Mouse (Mus musculus) embryonic facial prominence, embryonic 15.5 days (tissue): ENCODE results near the gene Tgds. TPM values are rescaled to one million over a fixed set of nuclear protein-coding genes. Genes with fewer than 3 reads are reported as not detected.
"Not testable (repeated sequence)": the region's sequence is repeated elsewhere in the genome, so short reads cannot be mapped to it uniquely, and the experiment has no call there.

ENCODE experiments used
- ATAC-seq: fragments of 200-750 bp; cut with Nextera tagmentation; 2 replicates; pipeline ENCODE4 v1.8.0; 2017; ENCODE audit warnings: low read depth, moderate TSS enrichment; ENCODE audit not compliant: insufficient number of reproducible peaks, low FRiP score, low TSS enrichment
- H3K27ac ChIP-seq: fragments of 300-500 bp; sonication (generic); replicated peaks from 2 replicates; pipeline ENCODE4 v1.5.1; 2015; ENCODE audit warnings: mild to moderate bottlenecking, inconsistent platforms
- H3K27me3 ChIP-seq: fragments of 300-500 bp; sonication (generic); 2 replicates; pipeline ENCODE4 v1.6.1; 2015; ENCODE audit warnings: inconsistent platforms
- H3K36me3 ChIP-seq: fragments of 300-500 bp; sonication (generic); 2 replicates; pipeline ENCODE4 v1.6.1; 2015; ENCODE audit warnings: mild to moderate bottlenecking, inconsistent platforms
- H3K4me1 ChIP-seq: fragments of 300-500 bp; sonication (generic); 2 replicates; pipeline ENCODE4 v1.6.1; 2015; ENCODE audit warnings: inconsistent platforms
- H3K4me2 ChIP-seq: fragments of 300-500 bp; sonication (generic); replicated peaks from 2 replicates; pipeline ENCODE4 v1.6.1; 2015; ENCODE audit warnings: mild to moderate bottlenecking, inconsistent platforms
- H3K4me3 ChIP-seq: fragments of 300-500 bp; sonication (generic); replicated peaks from 2 replicates; pipeline ENCODE4 v1.5.1; 2015; ENCODE audit warnings: mild to moderate bottlenecking, inconsistent platforms
- H3K9ac ChIP-seq: fragments of 300-500 bp; sonication (generic); 2 replicates; pipeline ENCODE4 v1.6.1; 2015; ENCODE audit warnings: inconsistent platforms
- H3K9me3 ChIP-seq: fragments of 300-500 bp; sonication (generic); replicated peaks from 2 replicates; pipeline ENCODE4 v1.6.1; 2016; ENCODE audit warnings: inconsistent platforms
- WGBS: fragments of 180-500 bp; shearing (Covaris S2); methylation state at CpG from one replicate; pipeline ENCODE4 v1.1.7; 2015; 5-methylcytosine and 5-hydroxymethylcytosine counted together
- polyA plus RNA-seq: library from polyadenylated mRNA; unstranded; fragments of >200 nt; fragmentation: Nextera tagmentation; extraction: Ambion mirVana; gene quantifications from 2 replicates; pipeline ENCODE4 v1.2.1, GENCODE M21; 2015

Gene Tgds
- polyA plus RNA-seq, 1 experiment from 2014 or later: 34.0 TPM

DNA sequence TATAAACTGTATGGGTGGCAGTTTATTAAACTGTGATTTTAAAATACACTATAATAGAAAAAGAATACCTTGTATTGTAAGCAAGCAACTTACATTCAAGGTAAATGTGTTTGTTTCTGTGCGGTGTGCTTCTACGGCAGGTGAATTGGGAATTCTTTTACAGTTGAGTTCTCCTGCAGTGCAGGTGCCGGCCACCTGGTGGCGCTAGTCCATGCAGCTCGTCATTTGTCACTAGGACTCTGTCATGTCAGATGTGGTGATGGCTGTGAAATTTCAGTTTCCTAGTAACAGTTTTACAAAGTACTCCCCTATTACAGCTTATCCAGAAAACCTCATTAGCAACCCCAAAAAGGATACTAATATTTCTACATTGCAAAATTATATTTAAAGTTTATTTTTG is 24.6 kb upstream of the Tgds start:
- no peaks in the 10 kb centered on the region for H3K9me3 ChIP-seq
- peaks cover 72% of the 10 kb centered on the region for H3K36me3 ChIP-seq
- no peak for ATAC-seq
- no peaks in the 10 kb centered on the region for H3K4me1 ChIP-seq
- 26% methylated on average over 5 of the region's 5 CpGs for WGBS
- no peak overlapping the region for H3K27ac ChIP-seq
- H3K27me3 ChIP-seq: no peaks in the 10 kb centered on the region
- no peak overlapping the region for H3K4me2 ChIP-seq
- no peak overlapping the region for H3K9ac ChIP-seq
- H3K4me3 ChIP-seq: no peak overlapping the region

- Histone ChIP-seq H3K4me2 (no peak overlapping the region), H3K9ac (no peak overlapping the region), H3K27ac (no peak overlapping the region), H3K27me3 (no peaks in the 10 kb centered on the region), H3K4me1 (no peaks in the 10 kb centered on the region), H3K9me3 (no peaks in the 10 kb centered on the region), H3K36me3 (peaks cover 68% of the 10 kb centered on the region), H3K4me3 (no peak overlapping the region)
- WGBS: 83% methylated on average over 10 of the region's 10 CpGs
- no peak for ATAC-seq
Measured at GRCm38 (mm10) chr14:118156740-118157139, 24.2 kb upstream of the Tgds start.

GRCm38 (mm10) chr14:118156056-118156455 is 23.5 kb upstream of the Tgds start:
- H3K4me1 ChIP-seq, H3K4me2 ChIP-seq, ATAC-seq, H3K4me3 ChIP-seq, H3K9ac ChIP-seq, H3K9me3 ChIP-seq, H3K27me3 ChIP-seq, H3K27ac ChIP-seq: not testable (repeated sequence)
- peaks cover 61% of the 10 kb centered on the region for H3K36me3 ChIP-seq
- 95% methylated on average over 16 of the region's 16 CpGs for WGBS

DNA sequence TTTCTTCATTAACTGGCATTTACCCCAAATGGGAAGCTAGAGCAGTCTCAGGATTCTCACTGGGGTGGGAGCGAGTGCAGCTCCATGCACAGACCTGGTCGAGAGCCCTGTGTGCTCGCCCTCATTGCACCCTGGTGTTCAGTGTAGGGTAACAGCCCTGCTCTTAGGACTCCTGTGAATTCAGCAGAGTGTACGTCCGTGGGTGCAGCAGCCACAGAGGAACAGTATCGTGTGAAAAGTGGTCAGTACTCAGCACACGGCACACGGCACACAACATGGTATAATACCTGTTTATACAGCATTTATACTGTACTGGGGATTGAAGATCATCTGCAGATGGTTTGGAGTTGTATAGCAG is 19.7 kb upstream of the Tgds start:
- 91% methylated on average over 8 of the region's 8 CpGs for WGBS
- Histone ChIP-seq H3K9ac (no peak overlapping the region), H3K4me1 (no peaks in the 10 kb centered on the region), H3K4me2 (no peak overlapping the region), H3K27ac (no peak overlapping the region), H3K27me3 (no peaks in the 10 kb centered on the region), H3K9me3 (no peaks in the 10 kb centered on the region), H3K36me3 (peaks cover 44% of the 10 kb centered on the region), H3K4me3 (no peak overlapping the region)
- ATAC-seq: no peak

DNA sequence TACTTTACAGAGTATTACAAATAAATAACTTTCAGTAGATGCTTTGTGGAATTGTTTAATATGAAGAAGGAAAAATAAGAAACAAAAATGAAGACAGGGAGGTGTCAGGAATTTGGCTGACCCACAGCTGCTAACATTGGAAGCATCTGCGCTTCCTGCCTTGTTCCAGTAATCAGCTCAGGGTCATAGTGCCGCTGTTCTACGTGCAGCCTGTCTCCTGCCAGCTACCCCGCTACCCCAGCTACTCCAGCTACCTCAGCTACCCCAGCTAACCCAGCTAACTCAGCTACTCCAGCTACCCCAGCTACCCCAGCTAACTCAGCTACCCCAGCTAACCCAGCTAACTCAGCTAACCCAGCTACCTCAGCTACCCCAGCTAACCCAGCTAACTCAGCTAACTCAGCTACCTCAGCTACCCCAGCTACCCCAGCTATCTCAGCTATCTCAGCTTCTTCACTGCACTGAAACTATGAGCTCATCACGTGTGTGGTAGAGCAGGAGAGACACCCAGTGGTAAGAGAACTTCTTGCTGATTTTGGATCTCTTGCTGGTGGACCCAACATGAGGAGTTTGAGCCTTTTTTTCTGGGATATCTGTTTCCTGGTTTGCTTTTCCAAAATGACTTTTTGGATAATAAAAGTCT is 19.2 kb upstream of the Tgds start:
- 67% methylated on average over 5 of the region's 5 CpGs for WGBS
- H3K4me1 ChIP-seq: no peaks in the 10 kb centered on the region
- no peak overlapping the region for H3K27ac ChIP-seq
- no peak for ATAC-seq
- H3K27me3 ChIP-seq: no peaks in the 10 kb centered on the region
- no peak overlapping the region for H3K4me2 ChIP-seq
- H3K9ac ChIP-seq: no peak overlapping the region
- no peaks in the 10 kb centered on the region for H3K9me3 ChIP-seq
- peaks cover 44% of the 10 kb centered on the region for H3K36me3 ChIP-seq
- no peak overlapping the region for H3K4me3 ChIP-seq

DNA sequence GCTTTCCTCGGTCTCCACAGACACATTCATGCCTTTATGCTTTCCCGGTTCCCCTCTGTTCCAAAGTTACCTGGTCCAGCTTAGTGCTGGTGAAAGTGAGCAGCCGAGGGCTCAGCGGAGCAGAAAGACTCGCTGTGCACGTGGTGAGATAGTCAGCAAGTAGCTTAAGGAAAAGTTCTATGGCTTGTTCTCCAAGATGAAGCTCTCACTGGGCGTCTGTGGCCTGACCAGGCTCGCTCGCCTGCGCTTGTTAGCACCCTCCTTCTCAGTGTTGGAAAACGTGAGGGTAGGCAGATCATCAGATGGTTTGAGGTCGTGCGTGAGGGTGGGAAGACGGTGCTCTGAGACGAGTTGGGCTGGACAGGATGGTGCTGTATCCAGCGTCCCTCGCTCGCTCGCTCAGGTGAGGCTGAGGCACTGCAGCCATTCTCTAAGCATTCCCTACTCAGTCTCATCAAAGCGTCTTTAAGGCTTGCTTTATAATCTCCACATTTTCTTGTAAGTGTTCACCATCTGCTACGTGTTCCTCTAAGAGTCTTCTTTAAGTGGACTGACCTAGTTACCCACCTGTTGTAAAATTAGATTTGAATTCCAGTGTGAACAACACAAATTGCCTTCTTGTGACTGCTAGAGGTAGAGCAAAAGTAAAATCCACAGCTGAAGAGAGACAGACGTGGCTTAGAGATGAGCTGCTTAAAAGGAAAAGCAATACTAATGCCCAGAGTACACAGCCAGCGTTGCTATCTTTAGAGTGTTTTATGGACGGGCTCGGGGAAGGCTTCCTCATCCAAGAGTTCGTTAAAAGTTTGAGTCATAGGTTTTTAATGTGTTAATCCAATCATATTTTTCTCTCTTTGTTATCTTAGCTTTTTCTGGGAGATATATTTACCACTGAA is 18.3 kb upstream of the Tgds start:
- Histone ChIP-seq H3K4me2 (no peak overlapping the region), H3K36me3 (peaks cover 36% of the 10 kb centered on the region), H3K27ac (no peak overlapping the region), H3K9me3 (no peaks in the 10 kb centered on the region), H3K9ac (no peak overlapping the region), H3K4me1 (no peaks in the 10 kb centered on the region), H3K27me3 (no peaks in the 10 kb centered on the region), H3K4me3 (no peak overlapping the region)
- ATAC-seq: no peak
- WGBS: 87% methylated on average over 26 of the region's 26 CpGs

GRCm38 (mm10) chr14:118148554-118148953 is 16.0 kb upstream of the Tgds start:
- H3K9ac ChIP-seq: no peak overlapping the region
- no peaks in the 10 kb centered on the region for H3K27me3 ChIP-seq
- no peak for ATAC-seq
- no peak overlapping the region for H3K27ac ChIP-seq
- no peaks in the 10 kb centered on the region for H3K4me1 ChIP-seq
- H3K4me2 ChIP-seq: no peak overlapping the region
- no peaks in the 10 kb centered on the region for H3K9me3 ChIP-seq
- 80% methylated on average over 10 of the region's 10 CpGs for WGBS
- peaks cover 20% of the 10 kb centered on the region for H3K36me3 ChIP-seq
- H3K4me3 ChIP-seq: no peak overlapping the region

DNA sequence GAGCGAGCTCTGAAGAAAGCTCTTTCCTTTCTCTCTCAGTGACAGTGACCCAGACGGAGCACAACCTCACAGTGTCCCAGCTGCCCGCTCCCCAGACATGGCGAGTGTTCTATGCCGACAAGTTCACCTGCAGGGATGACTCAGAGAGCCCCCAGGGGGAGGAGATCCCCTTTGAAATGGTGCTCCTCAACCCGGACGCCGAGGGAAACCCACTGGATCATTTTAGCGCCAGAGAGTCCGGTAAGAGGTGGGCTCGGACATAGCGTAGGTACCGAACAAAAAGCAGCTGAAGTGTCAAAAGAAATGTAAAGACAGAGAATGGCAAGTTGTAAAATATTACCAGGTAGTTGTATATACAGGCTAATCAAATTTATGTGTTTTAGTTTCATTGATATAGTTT is 15.5 kb upstream of the Tgds start:
- no peaks in the 10 kb centered on the region for H3K4me1 ChIP-seq
- WGBS: 92% methylated on average over 13 of the region's 13 CpGs
- H3K36me3 ChIP-seq: peaks cover 16% of the 10 kb centered on the region; the same call in 1 of the 2 replicates
- no peak overlapping the region for H3K4me3 ChIP-seq
- no peaks in the 10 kb centered on the region for H3K9me3 ChIP-seq
- no peak for ATAC-seq
- H3K9ac ChIP-seq: no peak overlapping the region
- H3K27ac ChIP-seq: no peak overlapping the region
- H3K4me2 ChIP-seq: no peak overlapping the region
- no peaks in the 10 kb centered on the region for H3K27me3 ChIP-seq

GRCm38 (mm10) chr14:118142283-118142682 is 9.7 kb upstream of the Tgds start:
- H3K4me3 ChIP-seq: no peak overlapping the region
- peaks cover 32% of the 10 kb centered on the region for H3K36me3 ChIP-seq
- H3K4me1 ChIP-seq: peaks cover 8% of the 10 kb centered on the region; the same call in 1 of the 2 replicates
- no peak for ATAC-seq
- H3K27me3 ChIP-seq: no peaks in the 10 kb centered on the region
- 90% methylated on average over 5 of the region's 5 CpGs for WGBS
- no peak overlapping the region for H3K9ac ChIP-seq
- H3K27ac ChIP-seq: no peak overlapping the region
- no peak overlapping the region for H3K4me2 ChIP-seq
- no peaks in the 10 kb centered on the region for H3K9me3 ChIP-seq

DNA sequence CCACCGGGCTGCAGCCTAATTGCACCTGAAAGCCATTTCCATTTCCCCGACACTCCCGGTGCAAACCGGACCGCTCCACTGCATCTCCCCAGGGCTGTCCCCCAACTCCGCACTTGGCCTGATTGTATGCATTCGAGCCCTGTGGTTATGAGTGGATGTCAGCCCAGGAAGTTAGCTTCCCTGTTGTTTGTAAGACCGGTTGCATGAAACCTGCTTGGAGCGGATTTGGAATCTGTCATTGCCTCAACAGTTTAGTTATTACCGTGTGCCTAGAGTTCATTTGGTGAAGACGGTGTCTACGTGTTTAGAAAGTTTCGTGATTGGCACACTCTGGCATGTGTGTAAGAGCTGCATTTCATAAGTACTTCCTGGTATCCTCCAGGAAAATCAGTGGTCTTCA is 4.9 kb upstream of the Tgds start:
- no peaks in the 10 kb centered on the region for H3K9me3 ChIP-seq
- no peaks in the 10 kb centered on the region for H3K27me3 ChIP-seq
- peak; percentile 5; the same call in 1 of the 2 replicates for ATAC-seq
- H3K36me3 ChIP-seq: peaks cover 30% of the 10 kb centered on the region
- H3K27ac ChIP-seq: peak overlapping the region; percentile 76
- peak overlapping the region; percentile 86 for H3K4me3 ChIP-seq
- peak overlapping the region; percentile 82 for H3K4me2 ChIP-seq
- H3K4me1 ChIP-seq: peaks cover 17% of the 10 kb centered on the region; the same call in 1 of the 2 replicates
- under 1% methylated on average over 13 of the region's 13 CpGs for WGBS
- peak overlapping the region; percentile 86 for H3K9ac ChIP-seq

GRCm38 (mm10) chr14:118136744-118137452 is 4.3 kb upstream of the Tgds start, which contains the start of gene Gpr180:
Gene Gpr180 (plus strand): TSS chr14:118137158.
- ATAC-seq: peak; percentile 97
- H3K27ac ChIP-seq: peak within 1 kb of the TSS; percentile 85
- under 1% methylated on average over 75 of the region's 77 CpGs for WGBS

More at GRCm38 (mm10) chr14:118136744-118137452, 4.3 kb upstream of the Tgds start, which contains the start of gene Gpr180:
- no peaks in the 10 kb centered on the region for H3K27me3 ChIP-seq
- H3K4me1 ChIP-seq: peaks cover 19% of the 10 kb centered on the region; the same call in 1 of the 2 replicates
- peaks cover 25% of the 10 kb centered on the region for H3K36me3 ChIP-seq
- H3K9me3 ChIP-seq: no peaks in the 10 kb centered on the region
- peak within 1 kb of the TSS; percentile 86 for H3K4me3 ChIP-seq
- peak within 1 kb of the TSS; percentile 86 for H3K9ac ChIP-seq
- peak within 1 kb of the TSS; percentile 82 for H3K4me2 ChIP-seq
